Mouse (Mus musculus) frontal cortex, adult 2 months (tissue): ENCODE measurements around the gene Akap9. TPM values are rescaled to one million over a fixed set of nuclear protein-coding genes. Genes with fewer than 3 reads are reported as not detected.

Experiments used
- DNase-seq, 2 experiments: peaks; one replicate each; pipeline ENCODE4 v3.0.0; 2022; ENCODE audit warnings: low spot score in 1 of 2; ENCODE audit errors: extremely low spot score in 1 of 2
- polyA plus RNA-seq: library from polyadenylated mRNA; depleted of rRNA; stranded (reverse); fragments of >200 nt; gene quantifications from 2 replicates; pipeline ENCODE4 v1.2.3, GENCODE M21; 2012; rRNA removed

Gene Akap9
- polyA plus RNA-seq, 1 experiment: 29.8 TPM

- no peak for DNase-seq
Measured at GRCm38 (mm10) chr5:4112570-4113098, 184.8 kb downstream of the Akap9 start.

Other genes with a start within 250 kb of the Akap9 start
- gene Ankib1, start 125.1 kb upstream of the Akap9 start, polyA plus RNA-seq: 19.4 and 20.0 TPM in 2 replicates
- 43.8 and 45.8 TPM in 2 replicates for gene Krit1, start 124.9 kb upstream of the Akap9 start, polyA plus RNA-seq
- gene Lrrd1, start 82.9 kb upstream of the Akap9 start, polyA plus RNA-seq: 0.06 and 0.08 TPM in 2 replicates
- gene Mterf1a, start 34.1 kb upstream of the Akap9 start, polyA plus RNA-seq: 5.9 and 6.7 TPM in 2 replicates
- 42.6 and 53.7 TPM in 2 replicates for gene Cyp51, start 176.7 kb downstream of the Akap9 start, polyA plus RNA-seq